Mouse (Mus musculus): ENCODE measurements around the gene Ripply1. TPM values are rescaled to one million over a fixed set of nuclear protein-coding genes. Genes with fewer than 3 reads are reported as not detected.

Gene Ripply1
- total RNA-seq (2023) = not detected

GRCm38 (mm10) chrX:139782278-139783044, at the start of gene Ripply1:
TSS of gene Ripply1 (minus strand) at chrX:139782353.

GRCm38 (mm10) chrX:139800406-139800878, 18.3 kb upstream of the Ripply1 start, which contains the start of gene Cldn2:
TSS of gene Cldn2 (plus strand) at chrX:139800828.

Other genes starting within 250 kb of the Ripply1 start
- 1 to 10 TPM; 2.0 to 2.1 TPM for gene Rnf128, start 219.0 kb downstream of the Ripply1 start, total RNA-seq (2023)
- gene Tbc1d8b, start 97.4 kb downstream of the Ripply1 start, total RNA-seq (2023) = 1 to 10 TPM; 4.4 to 5.3 TPM
- gene Gm15013, start 67.9 kb downstream of the Ripply1 start, total RNA-seq (2023) = not detected
- gene Cldn2, start 18.5 kb upstream of the Ripply1 start, total RNA-seq (2023) = not detected
- gene Morc4, start 89.3 kb upstream of the Ripply1 start, total RNA-seq (2023) = 1 to 10 TPM in 1 of 2 experiments, under 1 TPM in 1; 0.15 to 1.1 TPM
- gene Rbm41, start 216.2 kb upstream of the Ripply1 start, total RNA-seq (2023) = 1 to 10 TPM; 7.9 to 9.4 TPM